Mouse (Mus musculus): ENCODE data around the gene Oosp1. TPM values are rescaled to one million over a fixed set of nuclear protein-coding genes. Genes with fewer than 3 reads are reported as not detected.
A peak's percentile ranks its signal among the peaks of the same experiment; 100 is the strongest.

Oosp1 gene
- polyA plus RNA-seq, 1 experiment from 2014 or later: 0.14 TPM

- no peak overlapping the region for H3K27ac ChIP-seq (replicated peaks)
- H3K4me2 ChIP-seq: peak overlapping the region; percentile 20
- no peak overlapping the region for H3K9ac ChIP-seq
- no peaks in the 10 kb centered on the region for H3K36me3 ChIP-seq (replicated peaks)
- no peaks in the 10 kb centered on the region for H3K27me3 ChIP-seq
- peak; percentile 54 for ATAC-seq (ENCODE audit: insufficient read depth)
- H3K4me3 ChIP-seq (replicated peaks): no peak overlapping the region
- no peaks in the 10 kb centered on the region for H3K9me3 ChIP-seq (replicated peaks)
- 0 out of 2 replicates have a peak, but pooled peaks cover 5% of the 10 kb centered on the region for H3K4me1 ChIP-seq (replicated peaks)
Observed at GRCm38 (mm10) chr19:11661562-11661961, 29.4 kb downstream of the Oosp1 start.

- no peaks in the 10 kb centered on the region for H3K36me3 ChIP-seq (replicated peaks)
- ATAC-seq (ENCODE audit: insufficient read depth): no peak
- peak within 1 kb of the TSS; percentile 20 for H3K4me2 ChIP-seq
- H3K27me3 ChIP-seq: no peaks in the 10 kb centered on the region
- WGBS (ENCODE audit: insufficient replicate concordance): 77% methylated on average over 5 of the region's 5 CpGs
- H3K9me3 ChIP-seq (replicated peaks): no peaks in the 10 kb centered on the region
- 0 out of 2 replicates have a peak, but pooled peaks cover 5% of the 10 kb centered on the region for H3K4me1 ChIP-seq (replicated peaks)
- no peak within 1 kb of the TSS for H3K9ac ChIP-seq
- no peak within 1 kb of the TSS for H3K27ac ChIP-seq (replicated peaks)
- H3K4me3 ChIP-seq (replicated peaks): no peak within 1 kb of the TSS
Observed at GRCm38 (mm10) chr19:11660459-11660858, 30.5 kb downstream of the Oosp1 start, which contains the start of gene Oosp2. TSS of gene Oosp2 (minus strand) at chr19:11660559.

- Histone ChIP-seq H3K27me3 (no peaks in the 10 kb centered on the region), H3K9me3 (replicated peaks) (no peaks in the 10 kb centered on the region), H3K4me3 (replicated peaks) (no peak overlapping the region), H3K27ac (replicated peaks) (no peak overlapping the region), H3K36me3 (replicated peaks) (no peaks in the 10 kb centered on the region), H3K4me2 (no peak overlapping the region), H3K4me1 (replicated peaks) (0 out of 2 replicates have a peak, but pooled peaks cover 5% of the 10 kb centered on the region), H3K9ac (no peak overlapping the region)
- no peak for ATAC-seq (ENCODE audit: insufficient read depth)
- WGBS (ENCODE audit: insufficient replicate concordance): 43% methylated on average over 2 of the region's 2 CpGs
Observed at GRCm38 (mm10) chr19:11659142-11659541, 31.8 kb downstream of the Oosp1 start.

- Histone ChIP-seq H3K9ac (no peak overlapping the region), H3K4me3 (replicated peaks) (no peak overlapping the region), H3K36me3 (replicated peaks) (no peaks in the 10 kb centered on the region), H3K27me3 (no peaks in the 10 kb centered on the region), H3K9me3 (replicated peaks) (no peaks in the 10 kb centered on the region), H3K4me2 (no peak overlapping the region), H3K27ac (replicated peaks) (no peak overlapping the region), H3K4me1 (replicated peaks) (no peaks in the 10 kb centered on the region)
- no peak for ATAC-seq (ENCODE audit: insufficient read depth)
- WGBS (ENCODE audit: insufficient replicate concordance): 65% methylated on average over 4 of the region's 4 CpGs
Observed at GRCm38 (mm10) chr19:11649564-11649963, 41.4 kb downstream of the Oosp1 start.

GRCm38 (mm10) chr19:11646166-11646565 lies 44.8 kb downstream of the Oosp1 start:
- Histone ChIP-seq H3K4me3 (replicated peaks) (no peak overlapping the region), H3K9ac (no peak overlapping the region), H3K27me3 (no peaks in the 10 kb centered on the region), H3K4me1 (replicated peaks) (no peaks in the 10 kb centered on the region), H3K9me3 (replicated peaks) (no peaks in the 10 kb centered on the region), H3K4me2 (no peak overlapping the region), H3K27ac (replicated peaks) (no peak overlapping the region), H3K36me3 (replicated peaks) (no peaks in the 10 kb centered on the region)
- 47% methylated on average over 3 of the region's 3 CpGs for WGBS (ENCODE audit: insufficient replicate concordance)
- no peak for ATAC-seq (ENCODE audit: insufficient read depth)

- no peak within 1 kb of the TSS for H3K27ac ChIP-seq (replicated peaks)
- no peaks in the 10 kb centered on the region for H3K4me1 ChIP-seq (replicated peaks)
- H3K36me3 ChIP-seq (replicated peaks): no peaks in the 10 kb centered on the region
- H3K4me3 ChIP-seq (replicated peaks): peak within 1 kb of the TSS; percentile 17; the same call in 1 of the 2 replicates
- ATAC-seq (ENCODE audit: insufficient read depth): no peak
- no peaks in the 10 kb centered on the region for H3K9me3 ChIP-seq (replicated peaks)
- H3K27me3 ChIP-seq: no peaks in the 10 kb centered on the region
- H3K4me2 ChIP-seq: no peak within 1 kb of the TSS
- H3K9ac ChIP-seq: no peak within 1 kb of the TSS
- 45% methylated on average over 1 of the region's 1 CpGs for WGBS (ENCODE audit: insufficient replicate concordance)
Observed at GRCm38 (mm10) chr19:11640732-11641131, 50.2 kb downstream of the Oosp1 start, which contains the start of gene Ms4a3. TSS of gene Ms4a3 (minus strand) at chr19:11640851.

GRCm38 (mm10) chr19:11639038-11639437 lies 51.9 kb downstream of the Oosp1 start:
- Histone ChIP-seq H3K9me3 (replicated peaks) (no peaks in the 10 kb centered on the region), H3K4me1 (replicated peaks) (no peaks in the 10 kb centered on the region), H3K4me3 (replicated peaks) (0 out of 2 replicates have a peak overlapping the region, but pooled peaks have one; percentile 0), H3K36me3 (replicated peaks) (no peaks in the 10 kb centered on the region), H3K4me2 (no peak overlapping the region), H3K9ac (no peak overlapping the region), H3K27ac (replicated peaks) (no peak overlapping the region), H3K27me3 (no peaks in the 10 kb centered on the region)
- WGBS (ENCODE audit: insufficient replicate concordance): 44% methylated on average over 4 of the region's 4 CpGs
- ATAC-seq (ENCODE audit: insufficient read depth): no peak

GRCm38 (mm10) chr19:11635572-11635971 lies 55.4 kb downstream of the Oosp1 start:
- Histone ChIP-seq H3K9ac (no peak overlapping the region), H3K9me3 (replicated peaks) (no peaks in the 10 kb centered on the region), H3K4me1 (replicated peaks) (no peaks in the 10 kb centered on the region), H3K27ac (replicated peaks) (no peak overlapping the region), H3K4me3 (replicated peaks) (no peak overlapping the region), H3K27me3 (no peaks in the 10 kb centered on the region), H3K4me2 (no peak overlapping the region), H3K36me3 (replicated peaks) (no peaks in the 10 kb centered on the region)
- ATAC-seq (ENCODE audit: insufficient read depth): no peak
- WGBS (ENCODE audit: insufficient replicate concordance): 9% methylated on average over 5 of the region's 5 CpGs

- Histone ChIP-seq H3K4me2 (no peak overlapping the region), H3K9me3 (replicated peaks) (no peaks in the 10 kb centered on the region), H3K36me3 (replicated peaks) (no peaks in the 10 kb centered on the region), H3K27ac (replicated peaks) (no peak overlapping the region), H3K9ac (no peak overlapping the region), H3K27me3 (no peaks in the 10 kb centered on the region), H3K4me1 (replicated peaks) (no peaks in the 10 kb centered on the region), H3K4me3 (replicated peaks) (no peak overlapping the region)
- 41% methylated on average over 2 of the region's 2 CpGs for WGBS (ENCODE audit: insufficient replicate concordance)
- no peak for ATAC-seq (ENCODE audit: insufficient read depth)
Observed at GRCm38 (mm10) chr19:11634330-11634729, 56.6 kb downstream of the Oosp1 start.

- no peak overlapping the region for H3K4me2 ChIP-seq
- no peak for ATAC-seq (ENCODE audit: insufficient read depth)
- no peak overlapping the region for H3K27ac ChIP-seq (replicated peaks)
- no peaks in the 10 kb centered on the region for H3K27me3 ChIP-seq
- 60% methylated on average over 1 of the region's 1 CpGs for WGBS (ENCODE audit: insufficient replicate concordance)
- H3K36me3 ChIP-seq (replicated peaks): no peaks in the 10 kb centered on the region
- H3K4me1 ChIP-seq (replicated peaks): no peaks in the 10 kb centered on the region
- no peak overlapping the region for H3K9ac ChIP-seq
- H3K9me3 ChIP-seq (replicated peaks): no peaks in the 10 kb centered on the region
- no peak overlapping the region for H3K4me3 ChIP-seq (replicated peaks)
Observed at GRCm38 (mm10) chr19:11633732-11634131, 57.2 kb downstream of the Oosp1 start.

- peaks cover 10% of the 10 kb centered on the region for H3K4me1 ChIP-seq (replicated peaks)
- H3K4me3 ChIP-seq (replicated peaks): no peak overlapping the region
- H3K27me3 ChIP-seq: no peaks in the 10 kb centered on the region
- H3K27ac ChIP-seq (replicated peaks): no peak overlapping the region
- 26% methylated on average over 5 of the region's 5 CpGs for WGBS (ENCODE audit: insufficient replicate concordance)
- no peak overlapping the region for H3K9ac ChIP-seq
- no peaks in the 10 kb centered on the region for H3K36me3 ChIP-seq (replicated peaks)
- no peak overlapping the region for H3K4me2 ChIP-seq
- ATAC-seq (ENCODE audit: insufficient read depth): peak; percentile 85
- no peaks in the 10 kb centered on the region for H3K9me3 ChIP-seq (replicated peaks)
Observed at GRCm38 (mm10) chr19:11625231-11625630, 65.7 kb downstream of the Oosp1 start.

GRCm38 (mm10) chr19:11624800-11625199 lies 66.2 kb downstream of the Oosp1 start:
- no peak overlapping the region for H3K27ac ChIP-seq (replicated peaks)
- H3K27me3 ChIP-seq: no peaks in the 10 kb centered on the region
- H3K4me1 ChIP-seq (replicated peaks): peaks cover 10% of the 10 kb centered on the region
- H3K9me3 ChIP-seq (replicated peaks): no peaks in the 10 kb centered on the region
- no peak overlapping the region for H3K9ac ChIP-seq
- no peaks in the 10 kb centered on the region for H3K36me3 ChIP-seq (replicated peaks)
- no peak overlapping the region for H3K4me3 ChIP-seq (replicated peaks)
- ATAC-seq (ENCODE audit: insufficient read depth): no peak
- no peak overlapping the region for H3K4me2 ChIP-seq
